Mouse (Mus musculus): ENCODE data around the gene P2rx6. TPM values are rescaled to one million over a fixed set of nuclear protein-coding genes. Genes with fewer than 3 reads are reported as not detected.
"Not testable (repeated sequence)": the region's sequence is repeated elsewhere in the genome, so short reads cannot be mapped to it uniquely, and the experiment has no call there.

The P2rx6 gene
- polyA plus RNA-seq, 1 experiment from 2014 or later = 2.8 TPM

DNA sequence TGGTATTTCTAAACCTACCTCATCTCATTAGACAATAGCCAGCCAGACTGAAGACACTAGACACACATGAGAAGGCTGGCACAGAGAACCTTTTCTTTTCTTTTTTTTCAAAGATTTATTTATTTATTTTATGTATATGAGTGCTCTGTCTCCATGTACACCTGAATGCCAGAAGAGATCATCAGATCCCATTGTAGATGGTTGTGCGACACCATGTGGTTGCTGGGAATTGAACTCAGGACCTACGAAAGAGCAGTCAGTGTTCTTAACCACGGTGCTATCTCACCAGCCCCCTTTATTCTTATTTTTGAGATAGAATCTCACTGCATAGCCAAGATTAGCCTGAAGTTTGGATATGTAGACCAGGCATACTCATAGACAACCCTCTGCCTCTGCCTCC is 25.1 kb upstream of the P2rx6 start:
- no peak overlapping the region for H3K4me3 ChIP-seq (replicated peaks)
- no peaks in the 10 kb centered on the region; the same call in 1 of the 2 replicates for H3K27me3 ChIP-seq (replicated peaks)
- no peaks in the 10 kb centered on the region for H3K36me3 ChIP-seq
- no peak for ATAC-seq (ENCODE audit: low FRiP score)
- H3K27ac ChIP-seq (replicated peaks) = no peak overlapping the region
- 96% methylated on average over 3 of the region's 3 CpGs for WGBS
- no peak overlapping the region for H3K4me2 ChIP-seq
- peaks cover 9% of the 10 kb centered on the region for H3K4me1 ChIP-seq
- no peaks in the 10 kb centered on the region for H3K9me3 ChIP-seq (replicated peaks)
- no peak overlapping the region for H3K9ac ChIP-seq (replicated peaks)

DNA sequence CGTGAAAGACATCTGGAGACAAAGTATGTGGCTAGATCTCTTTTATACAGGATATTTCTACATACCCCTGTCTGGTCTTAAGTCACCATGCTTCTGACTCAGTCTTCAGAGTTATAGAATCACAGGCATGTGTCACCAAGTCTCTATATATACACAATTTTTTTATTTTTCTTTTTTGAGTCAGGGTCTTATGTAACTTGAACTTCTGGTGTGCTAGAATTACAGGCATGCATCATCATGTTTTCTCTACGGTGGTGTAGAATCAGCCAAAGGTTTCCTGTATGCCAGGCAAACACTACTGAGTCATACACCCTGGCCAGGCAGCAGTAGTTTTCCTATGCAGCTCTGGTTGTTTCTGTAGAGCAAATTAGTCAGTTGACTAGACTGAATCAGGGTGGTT is 19.1 kb upstream of the P2rx6 start:
- H3K4me1 ChIP-seq = no peaks in the 10 kb centered on the region
- no peak overlapping the region for H3K9ac ChIP-seq (replicated peaks)
- no peaks in the 10 kb centered on the region for H3K9me3 ChIP-seq (replicated peaks)
- no peaks in the 10 kb centered on the region for H3K36me3 ChIP-seq
- no peak overlapping the region for H3K4me3 ChIP-seq (replicated peaks)
- no peaks in the 10 kb centered on the region for H3K27me3 ChIP-seq (replicated peaks)
- H3K27ac ChIP-seq (replicated peaks) = no peak overlapping the region
- 86% methylated on average over 2 of the region's 2 CpGs for WGBS
- no peak for ATAC-seq (ENCODE audit: low FRiP score)
- H3K4me2 ChIP-seq = no peak overlapping the region

DNA sequence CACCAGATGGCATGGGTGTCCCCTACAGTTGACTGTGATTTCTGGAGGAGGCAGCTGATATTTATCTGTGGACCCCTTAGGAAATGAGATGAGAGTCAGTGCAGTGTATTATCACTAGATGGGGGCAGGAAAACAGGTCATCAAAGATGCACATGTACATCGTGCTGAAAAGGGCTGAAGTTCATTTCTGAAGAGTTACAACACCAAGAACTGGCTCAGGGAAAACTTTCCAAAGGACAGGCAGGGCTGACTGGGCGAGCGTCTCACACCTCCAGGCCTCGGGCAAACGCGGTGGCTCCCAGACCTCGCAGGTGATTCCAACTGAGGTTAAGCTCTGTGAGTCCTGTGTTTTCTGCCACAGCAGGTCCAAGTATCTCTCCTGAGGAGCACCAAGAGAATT is 8.8 kb upstream of the P2rx6 start:
- H3K27me3 ChIP-seq (replicated peaks) = no peaks in the 10 kb centered on the region
- ATAC-seq (ENCODE audit: low FRiP score) = no peak

DNA sequence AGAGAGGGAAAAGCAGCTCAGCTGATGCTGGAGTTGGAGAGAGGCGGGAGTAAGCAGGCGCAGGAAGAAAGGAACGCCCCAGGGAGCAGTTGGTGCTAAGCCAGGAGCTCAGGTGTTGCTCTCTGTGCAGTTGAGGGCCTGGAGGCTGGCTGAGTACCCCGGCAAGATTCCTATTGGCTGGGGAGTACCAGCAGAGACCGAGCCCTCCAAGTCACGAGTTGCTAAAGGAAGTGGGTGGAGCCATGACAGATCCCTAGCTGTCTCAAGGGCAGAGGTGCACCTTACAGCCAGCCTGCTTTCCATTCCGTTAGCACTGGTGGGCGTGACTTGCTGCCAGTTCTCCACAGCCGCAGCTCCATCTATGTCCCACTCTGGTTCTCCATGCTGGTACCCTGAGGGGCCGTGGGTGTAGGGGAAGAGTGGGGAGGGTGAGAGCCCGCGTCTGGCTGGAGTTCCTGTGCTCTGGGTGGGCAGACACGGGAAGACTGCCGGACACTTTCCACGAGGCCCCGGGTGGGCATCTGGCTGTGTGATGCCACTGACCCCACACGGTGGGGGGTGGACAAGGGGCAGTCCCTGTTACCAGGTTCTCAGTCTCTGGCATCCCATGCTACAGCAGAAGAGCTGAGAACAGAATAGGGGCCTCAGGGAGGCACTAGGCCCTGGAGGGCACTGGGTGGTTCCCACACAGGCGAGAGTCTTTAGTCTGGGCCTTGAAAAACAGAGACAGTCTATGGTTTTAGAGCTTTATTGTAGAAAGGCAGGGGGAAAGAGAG is 7.6 kb upstream of the P2rx6 start:
- Histone ChIP-seq H3K36me3 (no peaks in the 10 kb centered on the region), H3K27me3 (replicated peaks) (peaks cover under 1% of the 10 kb centered on the region; the same call in 1 of the 2 replicates), H3K27ac (replicated peaks) (peak overlapping the region; percentile 65; the same call in 1 of the 2 replicates), H3K9me3 (replicated peaks) (no peaks in the 10 kb centered on the region), H3K4me1 (peaks cover 21% of the 10 kb centered on the region), H3K4me2 (peak overlapping the region; percentile 54), H3K4me3 (replicated peaks) (peak overlapping the region; percentile 20), H3K9ac (replicated peaks) (no peak overlapping the region)
- 4% methylated on average over 18 of the region's 18 CpGs for WGBS
- ATAC-seq (ENCODE audit: low FRiP score) = peak; percentile 87

More for the DNA sequence above, 8.8 kb upstream of the P2rx6 start:
- Histone ChIP-seq H3K36me3 (no peaks in the 10 kb centered on the region), H3K9ac (replicated peaks) (no peak overlapping the region), H3K4me3 (replicated peaks) (no peak overlapping the region), H3K4me1 (peaks cover 11% of the 10 kb centered on the region), H3K27ac (replicated peaks) (no peak overlapping the region), H3K4me2 (no peak overlapping the region), H3K9me3 (replicated peaks) (no peaks in the 10 kb centered on the region)
- whole genome bisulfite sequencing = 87% methylated on average over 7 of the region's 7 CpGs

DNA sequence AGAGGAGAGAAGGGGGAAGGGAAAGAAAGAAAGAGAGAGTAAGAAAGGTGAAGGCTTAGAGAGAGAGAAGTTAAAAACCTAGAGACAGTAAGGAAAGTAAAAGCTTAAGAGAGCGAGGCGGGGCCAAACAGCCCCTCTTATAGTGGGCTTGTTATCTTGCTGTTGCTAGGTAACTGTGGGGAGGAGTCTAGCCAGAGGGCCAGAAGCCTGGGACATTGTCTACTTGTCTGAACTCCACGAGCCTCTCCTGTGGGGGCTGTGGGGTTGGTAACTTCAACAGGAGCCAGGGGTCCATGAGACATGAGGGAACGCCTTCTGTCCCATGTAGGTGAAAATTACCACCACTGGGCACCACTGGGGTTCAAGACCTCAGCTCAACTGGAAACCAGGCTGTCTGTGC is 7.0 kb upstream of the P2rx6 start:
- H3K27ac ChIP-seq (replicated peaks); H3K4me3 ChIP-seq (replicated peaks); ATAC-seq (ENCODE audit: low FRiP score); H3K36me3 ChIP-seq; H3K9ac ChIP-seq (replicated peaks); H3K9me3 ChIP-seq (replicated peaks); H3K27me3 ChIP-seq (replicated peaks): not testable (repeated sequence)
- H3K4me1 ChIP-seq = peaks cover 24% of the 10 kb centered on the region
- WGBS = 14% methylated on average over 4 of the region's 4 CpGs
- H3K4me2 ChIP-seq = peak overlapping the region; percentile 54

DNA sequence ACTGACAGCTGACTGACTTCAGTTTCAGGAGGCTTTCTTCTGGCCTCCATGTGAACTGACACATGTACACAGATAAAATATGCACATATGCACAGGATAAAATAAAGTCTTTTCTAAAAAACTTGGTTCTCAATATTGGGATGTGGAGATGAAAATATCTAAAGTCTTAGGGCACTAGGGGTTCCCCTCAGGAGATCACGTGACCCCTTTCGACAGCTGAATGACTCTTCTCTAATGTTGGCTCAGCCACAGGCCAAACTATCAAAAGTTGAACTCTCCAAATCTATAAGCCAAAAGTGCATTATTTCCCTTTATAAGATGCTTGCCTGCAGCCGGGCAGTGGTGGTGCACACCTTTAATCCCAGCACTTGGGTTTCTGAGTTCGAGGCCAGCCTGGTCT is 5.5 kb upstream of the P2rx6 start:
- no peak for ATAC-seq (ENCODE audit: low FRiP score)
- Histone ChIP-seq H3K27me3 (replicated peaks) (peaks cover 19% of the 10 kb centered on the region; the same call in 1 of the 2 replicates), H3K36me3 (no peaks in the 10 kb centered on the region), H3K9me3 (replicated peaks) (no peaks in the 10 kb centered on the region), H3K4me2 (no peak overlapping the region), H3K4me3 (replicated peaks) (no peak overlapping the region), H3K27ac (replicated peaks) (no peak overlapping the region), H3K9ac (replicated peaks) (no peak overlapping the region), H3K4me1 (peaks cover 30% of the 10 kb centered on the region)
- WGBS = 91% methylated on average over 4 of the region's 4 CpGs

DNA sequence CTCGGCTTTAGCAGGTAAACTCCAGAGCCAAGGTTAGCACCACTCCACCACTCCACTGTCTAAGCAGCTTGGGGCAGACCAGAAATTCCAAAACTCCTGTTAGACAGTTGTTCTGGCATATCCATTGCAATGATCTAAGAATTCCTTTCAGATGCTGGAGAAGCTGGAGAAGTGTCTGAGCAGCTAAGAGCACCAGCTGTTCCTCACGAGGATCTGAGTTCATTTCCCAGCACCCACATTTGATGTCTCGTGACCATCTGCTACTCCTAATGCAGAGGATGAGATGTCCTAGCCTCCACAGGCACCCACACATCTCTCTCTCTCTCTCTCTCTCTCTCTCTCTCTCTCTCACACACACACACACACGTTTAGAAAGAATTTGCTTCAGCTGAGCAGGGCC is 4.8 kb upstream of the P2rx6 start:
- no peak for ATAC-seq (ENCODE audit: low FRiP score)
- H3K9me3 ChIP-seq (replicated peaks) = no peaks in the 10 kb centered on the region
- peaks cover 37% of the 10 kb centered on the region for H3K4me1 ChIP-seq
- H3K36me3 ChIP-seq = no peaks in the 10 kb centered on the region
- 62% methylated on average over 4 of the region's 4 CpGs for WGBS
- H3K27me3 ChIP-seq (replicated peaks) = peaks cover 24% of the 10 kb centered on the region; the same call in 1 of the 2 replicates
- no peak overlapping the region for H3K27ac ChIP-seq (replicated peaks)
- H3K4me2 ChIP-seq = no peak overlapping the region
- no peak overlapping the region for H3K4me3 ChIP-seq (replicated peaks)
- H3K9ac ChIP-seq (replicated peaks) = no peak overlapping the region

DNA sequence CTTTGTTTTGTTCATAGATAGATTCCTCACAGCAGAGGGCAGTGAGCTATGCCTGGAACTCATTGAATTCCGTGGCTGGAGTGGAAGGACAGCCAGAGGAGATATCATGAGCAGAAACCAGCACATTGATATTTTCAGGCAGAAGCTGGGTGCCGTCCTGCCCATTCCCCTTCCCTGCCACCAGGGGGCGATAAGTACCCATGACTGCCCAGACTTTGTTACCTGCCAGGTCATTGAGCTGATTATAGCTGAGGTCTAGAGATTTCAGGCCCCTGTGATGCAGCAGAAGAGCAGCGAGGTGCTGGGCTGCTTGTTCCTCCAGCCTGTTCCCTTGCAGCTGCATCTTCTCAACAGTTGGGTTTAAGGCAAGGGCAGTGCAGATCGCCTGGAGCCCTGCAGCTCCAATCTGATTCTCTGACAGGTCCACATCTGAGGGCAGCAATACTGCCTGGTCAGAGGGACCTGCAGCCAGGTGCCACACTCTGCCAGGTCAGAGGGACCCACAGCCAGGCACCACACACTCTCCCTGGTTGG is 3.7 kb upstream of the P2rx6 start:
- 5% methylated on average over 5 of the region's 5 CpGs for WGBS
- Histone ChIP-seq H3K4me3 (replicated peaks) (no peak overlapping the region), H3K9ac (replicated peaks) (no peak overlapping the region), H3K9me3 (replicated peaks) (no peaks in the 10 kb centered on the region), H3K4me1 (peaks cover 40% of the 10 kb centered on the region), H3K36me3 (no peaks in the 10 kb centered on the region), H3K27me3 (replicated peaks) (peaks cover 29% of the 10 kb centered on the region; the same call in 1 of the 2 replicates), H3K4me2 (peak overlapping the region; percentile 17; the same call in 1 of the 2 replicates), H3K27ac (replicated peaks) (no peak overlapping the region)
- 0 out of 2 replicates have a peak, but pooled peaks have one; percentile 12 for ATAC-seq (ENCODE audit: low FRiP score)

DNA sequence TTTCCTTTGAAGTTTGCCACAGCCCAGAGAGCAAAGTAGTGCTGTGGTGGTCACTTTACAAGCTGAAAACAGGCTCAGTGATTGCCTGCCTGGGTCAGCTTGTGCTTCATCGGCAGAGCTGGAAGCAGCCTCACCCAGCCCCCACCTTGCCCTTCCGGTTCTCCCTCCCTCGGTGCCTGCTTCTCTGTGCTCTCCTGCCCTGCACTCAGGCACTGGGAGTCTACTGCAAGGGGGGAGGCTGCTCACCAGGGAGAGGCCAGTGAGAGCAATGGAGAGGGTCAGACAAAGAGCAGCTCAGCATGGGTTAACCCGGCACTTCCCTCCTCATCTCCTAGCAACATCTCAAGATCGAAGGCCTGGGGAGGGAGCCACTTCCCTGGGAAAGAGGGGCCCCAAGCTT is 2.9 kb upstream of the P2rx6 start:
- Histone ChIP-seq H3K9me3 (replicated peaks) (no peaks in the 10 kb centered on the region), H3K9ac (replicated peaks) (0 out of 2 replicates have a peak overlapping the region, but pooled peaks have one; percentile 17), H3K4me1 (peaks cover 36% of the 10 kb centered on the region), H3K27me3 (replicated peaks) (peaks cover 29% of the 10 kb centered on the region; the same call in 1 of the 2 replicates), H3K27ac (replicated peaks) (no peak overlapping the region), H3K4me2 (peak overlapping the region; percentile 17), H3K4me3 (replicated peaks) (no peak overlapping the region), H3K36me3 (no peaks in the 10 kb centered on the region)
- 1% methylated on average over 5 of the region's 5 CpGs for WGBS
- no peak for ATAC-seq (ENCODE audit: low FRiP score)

DNA sequence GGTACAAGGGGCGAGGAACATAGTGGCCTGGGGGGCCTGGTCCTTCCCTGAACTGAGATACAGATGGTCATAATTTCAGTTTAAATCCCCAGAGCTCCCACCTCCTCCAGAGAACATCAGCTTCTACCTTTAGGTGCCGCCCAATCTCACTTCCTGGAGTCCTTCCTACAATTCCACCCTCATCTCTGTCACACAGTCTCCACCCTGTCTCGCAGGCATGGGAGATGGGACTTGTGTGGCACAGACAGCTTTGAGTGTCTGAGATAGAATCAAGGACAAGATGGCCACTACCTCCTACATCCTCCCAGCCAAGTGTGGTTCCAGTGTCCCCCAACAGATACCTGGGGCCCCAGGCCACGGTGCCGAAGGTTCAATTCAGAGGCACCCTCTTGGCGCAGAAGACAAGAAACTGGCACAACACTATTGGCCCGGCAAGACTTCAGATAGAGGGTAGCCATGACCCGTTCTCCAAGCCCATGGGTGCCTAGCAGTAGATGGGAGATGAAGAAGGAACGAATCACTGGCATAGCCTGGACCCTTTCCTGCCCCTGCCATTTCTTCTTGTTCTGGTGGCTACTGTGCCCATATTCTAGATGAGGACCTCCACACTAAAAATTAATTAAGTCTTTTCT is 2.2 kb upstream of the P2rx6 start:
- H3K4me3 ChIP-seq (replicated peaks) = no peak overlapping the region
- H3K36me3 ChIP-seq = no peaks in the 10 kb centered on the region
- no peak overlapping the region for H3K9ac ChIP-seq (replicated peaks)
- no peak overlapping the region for H3K27ac ChIP-seq (replicated peaks)
- H3K4me1 ChIP-seq = peaks cover 29% of the 10 kb centered on the region
- no peak for ATAC-seq (ENCODE audit: low FRiP score)
- peaks cover 29% of the 10 kb centered on the region; the same call in 1 of the 2 replicates for H3K27me3 ChIP-seq (replicated peaks)
- 0 out of 2 replicates have a peak overlapping the region, but pooled peaks have one; percentile 17 for H3K4me2 ChIP-seq
- WGBS = 77% methylated on average over 9 of the region's 9 CpGs
- H3K9me3 ChIP-seq (replicated peaks) = no peaks in the 10 kb centered on the region

DNA sequence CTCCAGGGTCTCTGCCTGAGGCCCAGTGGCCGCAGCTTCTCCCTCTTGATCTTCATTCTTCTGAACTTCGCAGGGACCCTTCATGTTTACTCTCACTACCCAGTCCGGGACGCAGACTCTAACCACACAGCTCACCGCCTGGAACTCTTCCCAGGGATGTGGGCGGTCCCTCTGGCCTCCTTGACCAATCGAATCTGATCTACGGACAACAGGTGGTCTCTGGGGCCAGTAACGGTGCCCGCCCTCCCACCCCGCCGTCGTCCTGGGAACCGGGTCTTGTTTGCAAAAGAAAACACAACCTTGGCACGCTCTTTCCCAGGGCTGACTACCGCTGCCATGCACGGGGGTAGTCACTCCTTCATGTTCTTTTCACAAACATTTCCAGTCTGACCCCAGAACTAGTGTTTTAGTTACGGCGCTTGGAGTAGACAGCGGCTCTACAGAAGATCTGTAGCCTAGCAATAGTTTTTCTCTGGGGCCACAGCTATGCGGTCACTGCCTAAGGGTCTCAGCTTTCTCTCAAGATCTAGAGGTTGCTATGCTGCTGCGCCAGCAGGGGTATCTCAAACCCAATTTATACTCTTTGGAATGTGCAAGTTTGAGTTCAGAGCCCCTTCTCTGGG is 446 bp upstream of the P2rx6 start, which contains the start of gene Lrrc74b:
Lrrc74b (minus strand) TSS at position 120 of the 623 bp plus-strand sequence.
- Histone ChIP-seq H3K4me1 (peaks cover 29% of the 10 kb centered on the region), H3K9ac (replicated peaks) (no peak within 1 kb of the TSS), H3K4me3 (replicated peaks) (peak within 1 kb of the TSS; percentile 22)

More for the DNA sequence above, 446 bp upstream of the P2rx6 start, which contains the start of gene Lrrc74b:
- H3K27me3 ChIP-seq (replicated peaks) = peaks cover 31% of the 10 kb centered on the region; the same call in 1 of the 2 replicates
- ATAC-seq (ENCODE audit: low FRiP score) = peak; percentile 58; the same call in 1 of the 2 replicates
- H3K4me2 ChIP-seq = peak within 1 kb of the TSS; percentile 49
- WGBS = 2% methylated on average over 22 of the region's 22 CpGs
- peak within 1 kb of the TSS; percentile 57 for H3K27ac ChIP-seq (replicated peaks)
- H3K9me3 ChIP-seq (replicated peaks) = no peaks in the 10 kb centered on the region
- H3K36me3 ChIP-seq = no peaks in the 10 kb centered on the region
